Mouse (Mus musculus): ENCODE measurements around the gene Fkbpl.
A peak's percentile ranks its signal among the peaks of the same experiment; 100 is the strongest.

Fkbpl gene

DNA sequence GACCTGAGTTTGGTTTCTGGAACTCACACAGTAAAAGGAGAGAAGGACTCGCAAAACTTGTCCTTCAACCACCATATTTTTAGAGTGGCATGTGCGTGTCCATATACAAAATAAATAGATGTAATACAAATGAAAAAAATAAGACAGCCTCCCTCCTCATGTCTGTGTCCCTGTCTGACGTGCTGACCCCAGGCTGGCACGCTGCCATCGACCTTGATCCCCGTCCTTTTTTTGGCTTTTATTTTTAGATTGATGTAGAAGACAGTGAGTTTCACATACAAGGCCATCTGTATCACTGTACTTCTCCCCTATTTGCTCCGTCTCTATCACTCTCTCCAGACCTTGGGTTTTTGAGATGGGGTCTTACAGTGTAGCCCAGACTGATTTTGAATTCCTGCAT is 19.9 kb downstream of the Fkbpl start:
- DNase-seq (ENCODE audit: low spot score) = no peak

DNA sequence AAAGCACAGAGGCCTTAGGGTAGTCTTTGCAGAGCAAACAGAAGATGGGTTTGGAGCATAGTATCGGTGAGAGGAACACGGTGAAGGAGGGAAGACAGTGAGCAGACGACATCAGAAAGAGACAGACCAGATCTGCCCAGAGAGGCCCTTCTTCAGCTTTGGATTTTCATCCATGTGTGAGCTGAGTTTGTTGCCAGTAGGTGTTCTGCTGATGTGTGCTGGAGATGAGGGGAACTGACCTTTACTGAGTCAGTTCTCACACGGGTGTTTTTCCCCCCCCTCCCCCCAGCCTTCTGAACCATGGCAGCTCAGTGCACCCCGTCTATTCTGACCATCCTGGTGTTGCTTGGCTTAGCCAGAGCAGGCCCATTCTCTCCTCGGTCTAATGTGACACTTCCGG is 25.7 kb downstream of the Fkbpl start, which contains the start of gene Tnxb:
Gene Tnxb, plus strand, starts transcription at position 301 of the 400 bp plus-strand sequence.
- DNase-seq (ENCODE audit: low spot score) = no peak

DNA sequence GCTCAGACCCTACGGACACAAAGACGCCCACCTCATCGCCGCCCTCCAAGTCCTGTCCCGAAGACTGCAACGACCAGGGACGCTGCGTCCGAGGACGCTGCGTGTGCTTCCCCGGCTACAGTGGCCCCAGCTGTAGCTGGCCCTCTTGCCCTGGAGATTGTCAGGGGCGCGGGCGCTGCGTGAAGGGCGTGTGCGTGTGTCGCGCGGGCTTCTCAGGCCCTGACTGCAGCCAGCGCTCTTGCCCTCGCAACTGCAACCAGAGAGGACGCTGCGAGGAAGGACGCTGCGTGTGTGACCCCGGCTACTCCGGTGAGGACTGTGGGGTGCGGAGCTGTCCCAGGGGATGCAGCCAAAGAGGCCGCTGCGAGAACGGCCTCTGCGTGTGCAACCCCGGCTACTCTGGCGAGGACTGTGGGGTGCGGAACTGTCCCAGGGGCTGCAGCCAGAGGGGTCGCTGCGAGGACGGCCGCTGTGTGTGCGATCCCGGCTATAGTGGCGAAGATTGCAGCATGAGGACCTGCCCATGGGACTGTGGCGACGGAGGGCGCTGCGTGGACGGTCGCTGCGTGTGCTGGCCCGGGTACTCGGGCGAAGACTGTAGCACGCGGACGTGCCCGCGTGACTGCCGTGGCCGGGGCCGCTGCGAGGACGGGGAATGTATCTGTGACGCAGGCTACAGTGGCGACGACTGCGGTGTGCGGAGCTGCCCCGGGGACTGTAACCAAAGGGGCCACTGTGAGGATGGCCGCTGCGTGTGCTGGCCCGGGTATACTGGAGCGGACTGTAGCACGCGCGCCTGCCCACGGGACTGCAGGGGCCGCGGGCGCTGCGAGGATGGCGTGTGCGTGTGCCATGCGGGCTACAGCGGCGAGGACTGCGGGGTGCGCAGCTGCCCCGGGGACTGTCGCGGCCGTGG is 26.8 kb downstream of the Fkbpl start:
- no peak for DNase-seq (ENCODE audit: low spot score)

DNA sequence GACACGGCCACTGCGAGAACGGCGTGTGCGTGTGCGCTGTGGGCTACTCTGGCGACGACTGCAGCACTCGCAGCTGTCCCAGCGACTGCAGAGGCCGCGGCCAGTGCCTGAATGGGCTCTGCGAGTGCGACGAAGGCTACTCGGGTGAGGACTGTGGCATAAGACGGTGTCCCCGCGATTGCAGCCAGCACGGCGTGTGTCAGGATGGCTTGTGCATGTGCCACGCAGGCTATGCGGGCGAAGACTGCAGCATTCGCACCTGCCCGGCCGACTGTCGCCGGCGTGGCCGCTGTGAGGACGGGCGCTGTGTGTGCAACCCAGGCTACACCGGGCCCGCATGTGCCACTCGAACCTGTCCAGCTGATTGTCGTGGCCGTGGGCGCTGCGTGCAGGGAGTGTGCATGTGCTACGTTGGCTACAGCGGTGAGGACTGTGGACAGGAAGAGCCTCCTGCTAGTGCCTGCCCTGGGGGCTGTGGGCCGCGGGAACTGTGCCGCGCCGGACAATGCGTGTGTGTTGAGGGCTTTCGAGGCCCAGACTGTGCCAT is 27.8 kb downstream of the Fkbpl start:
- DNase-seq (ENCODE audit: low spot score) = no peak

DNA sequence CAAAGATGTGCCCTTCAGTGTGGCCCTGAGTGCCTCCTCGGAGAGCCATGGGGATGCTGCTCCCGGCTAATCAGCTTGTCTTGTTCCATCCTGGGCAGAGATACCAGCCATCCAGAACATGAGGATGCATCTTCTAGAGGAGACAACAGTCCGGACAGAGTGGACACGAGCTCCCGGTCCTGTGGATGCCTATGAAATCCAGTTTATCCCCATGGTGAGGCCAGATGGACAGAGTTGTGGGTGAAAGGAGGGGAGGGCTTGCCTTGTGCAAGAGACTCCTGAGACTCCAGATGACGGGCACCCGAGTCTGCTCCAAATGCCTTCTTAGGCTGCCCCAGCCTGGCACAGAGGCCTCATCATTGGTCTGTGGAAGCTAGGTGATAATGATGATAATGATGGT is 28.6 kb downstream of the Fkbpl start:
- no peak for DNase-seq (ENCODE audit: low spot score)

DNA sequence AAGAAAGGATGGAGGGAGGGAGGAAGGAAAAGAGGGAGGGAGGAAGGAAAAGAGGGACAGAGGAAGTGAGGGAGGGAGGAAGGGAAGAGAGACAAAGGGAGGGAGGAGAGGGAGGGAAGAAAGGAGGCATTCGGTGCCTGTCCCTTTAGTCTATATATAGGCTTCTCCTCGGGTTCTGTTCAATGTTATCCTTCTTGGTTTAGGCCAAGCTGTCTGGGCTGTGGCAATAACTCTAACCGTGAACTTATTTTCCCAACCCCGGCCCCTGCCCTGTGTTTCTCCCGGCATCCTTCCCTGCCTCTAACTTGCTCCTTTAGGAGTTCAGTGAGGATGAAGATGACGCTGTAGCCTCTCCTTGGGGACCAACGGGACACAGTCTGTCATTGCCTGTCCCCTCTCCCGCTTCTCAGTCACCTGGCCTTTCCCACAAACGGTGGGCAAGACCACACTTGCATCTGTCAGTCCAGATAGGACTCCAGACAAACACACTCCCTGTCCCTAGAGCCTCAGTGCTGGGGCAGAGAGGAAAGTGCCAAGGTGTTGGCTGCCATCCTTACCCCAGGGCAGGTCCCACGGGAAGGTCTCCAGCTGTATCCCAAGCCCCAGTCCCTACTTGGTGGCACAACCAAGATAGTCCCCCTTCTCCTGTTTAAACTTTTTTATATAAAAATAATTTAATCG is 30.1 kb downstream of the Fkbpl start:
- no peak for DNase-seq (ENCODE audit: low spot score)

DNA sequence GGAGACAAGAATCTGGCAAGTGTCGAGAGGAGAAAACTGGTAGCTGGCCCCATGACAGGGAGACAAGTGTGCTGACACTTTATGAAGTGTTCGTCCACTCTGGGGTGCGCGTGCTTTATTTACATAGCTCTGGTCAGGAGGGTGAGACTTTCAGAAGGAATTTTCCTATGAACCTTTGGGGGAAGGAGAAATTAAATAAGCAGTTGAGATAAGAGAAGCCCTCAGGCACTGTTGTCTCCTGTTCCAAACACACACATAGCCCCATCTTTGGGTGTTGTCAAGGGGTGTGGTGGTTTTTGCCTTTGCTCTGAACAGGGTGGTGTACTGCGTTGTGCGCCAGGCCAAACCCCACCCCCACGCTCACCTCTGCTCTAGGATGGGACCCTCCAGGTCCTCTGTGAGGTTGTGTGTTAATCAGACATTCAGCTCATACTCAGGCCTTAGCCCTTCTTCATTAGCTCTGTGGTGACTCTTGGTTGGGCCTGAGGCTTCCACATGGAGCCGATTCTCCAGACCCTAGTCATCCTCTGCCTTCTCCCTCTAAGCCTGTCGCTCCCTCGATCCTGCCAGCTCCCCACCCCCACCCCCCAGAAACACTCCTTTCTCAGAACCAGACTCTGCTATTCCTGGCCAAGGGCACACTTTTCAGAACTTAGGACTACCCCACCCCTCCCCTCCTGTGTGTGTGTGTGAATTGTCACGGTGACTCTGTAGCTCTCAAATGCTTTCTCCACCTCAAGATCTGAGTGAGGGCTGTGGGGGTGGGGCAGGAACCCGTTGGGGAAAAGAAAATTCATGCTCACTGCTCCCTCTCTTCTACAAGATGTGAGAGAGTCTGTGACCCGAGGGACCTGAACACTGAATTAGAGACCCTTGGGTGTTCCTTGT is 30.9 kb downstream of the Fkbpl start:
- DNase-seq (ENCODE audit: low spot score) = no peak

DNA sequence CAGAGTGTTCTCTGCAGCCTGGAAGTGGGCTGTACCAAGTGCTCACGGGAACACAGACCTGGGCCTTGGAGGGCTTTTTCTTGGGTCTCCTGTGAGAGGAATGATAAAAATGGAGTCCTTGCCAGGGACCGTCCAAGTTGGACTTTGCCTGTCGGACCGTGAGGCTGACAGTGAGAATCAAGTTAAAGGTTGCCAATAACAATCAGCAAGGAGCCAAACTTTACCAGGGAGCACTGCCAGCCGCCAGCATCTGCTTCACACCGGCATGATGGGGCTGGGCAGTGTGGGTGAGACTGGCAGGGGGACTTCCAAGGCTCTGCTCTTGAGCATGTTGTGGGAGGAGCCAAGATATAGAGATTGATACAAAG is 31.5 kb downstream of the Fkbpl start:
- DNase-seq (ENCODE audit: low spot score) = no peak

DNA sequence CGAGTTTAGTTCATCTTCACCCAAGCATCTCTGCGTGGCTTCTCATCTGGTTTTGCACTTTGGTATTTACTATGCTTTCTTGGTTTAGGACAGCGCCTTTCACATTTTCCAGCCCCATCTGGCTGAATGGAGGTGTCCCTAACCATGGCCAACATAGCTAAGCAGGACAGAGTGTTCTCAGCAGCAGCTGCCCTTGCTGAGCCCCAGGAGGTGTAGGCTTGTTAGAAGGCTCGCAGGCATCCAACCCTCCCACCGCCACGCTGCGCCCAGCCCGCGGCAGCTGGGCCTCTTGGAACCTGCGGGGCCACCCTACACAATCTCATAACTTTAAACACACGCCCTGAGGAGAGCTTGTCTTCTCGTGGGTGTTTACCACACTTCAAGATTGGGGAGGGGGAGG is 32.1 kb downstream of the Fkbpl start:
- DNase-seq (ENCODE audit: low spot score) = no peak

DNA sequence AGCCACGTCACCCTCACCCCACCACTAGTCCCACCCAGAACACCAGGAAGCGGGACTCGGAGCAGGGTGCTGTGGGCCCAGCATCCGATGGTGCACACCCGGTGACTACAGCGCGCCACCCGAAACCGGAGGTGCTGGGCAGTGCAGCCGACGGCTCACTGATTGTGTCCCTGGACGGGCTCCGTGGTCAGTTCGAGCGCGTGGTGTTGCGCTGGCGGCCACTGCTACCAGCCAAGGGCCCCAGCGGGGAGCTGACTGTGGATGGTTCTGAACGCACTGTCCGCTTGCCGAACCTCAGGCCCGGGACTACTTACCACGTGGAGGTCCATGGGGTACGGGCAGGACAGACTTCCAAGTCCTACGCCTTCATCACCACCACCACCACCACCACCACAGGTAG is 35.6 kb downstream of the Fkbpl start:
- DNase-seq (ENCODE audit: low spot score) = no peak

DNA sequence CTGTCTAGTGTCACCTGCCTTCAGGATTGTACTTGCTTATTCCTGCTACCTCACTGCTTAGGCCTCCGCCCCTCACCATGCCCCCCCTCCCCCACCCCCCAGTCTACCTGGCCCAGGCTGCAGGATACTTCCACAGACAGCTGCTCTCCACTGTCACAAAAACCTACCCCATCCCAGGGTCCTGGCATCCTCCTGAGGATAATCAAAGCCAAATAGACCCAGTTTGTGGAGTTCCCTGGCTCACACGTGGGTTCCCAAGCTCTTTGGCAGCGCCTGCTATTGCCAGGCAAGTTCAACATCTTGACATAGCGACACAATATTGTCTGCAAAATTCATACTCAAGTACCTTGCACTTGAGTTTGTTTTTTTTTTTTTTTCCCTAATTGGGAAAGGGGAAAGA is 36.1 kb downstream of the Fkbpl start:
- DNase-seq (ENCODE audit: low spot score) = no peak

DNA sequence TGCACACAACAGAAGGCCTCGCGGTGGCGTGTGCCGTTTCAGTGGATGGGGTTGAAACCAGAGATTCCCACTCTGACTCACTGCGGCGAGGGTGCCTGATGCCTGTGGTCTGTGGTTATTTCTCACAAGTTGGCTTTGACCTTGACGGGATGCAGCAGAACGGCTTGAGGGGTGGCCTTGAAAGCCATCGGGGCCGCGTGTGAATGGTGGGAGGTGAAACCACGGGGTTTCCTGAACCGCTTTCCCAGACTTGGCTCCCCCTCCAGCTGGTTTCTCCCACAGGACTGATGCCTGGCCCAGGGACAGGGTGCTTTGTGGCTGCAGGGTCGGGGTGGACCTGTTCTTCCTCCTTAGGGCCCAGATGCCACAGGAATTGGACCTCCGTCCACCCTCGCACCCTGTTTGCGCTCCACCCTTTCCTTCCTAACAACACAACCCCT is 36.6 kb downstream of the Fkbpl start:
- no peak for DNase-seq (ENCODE audit: low spot score)

DNA sequence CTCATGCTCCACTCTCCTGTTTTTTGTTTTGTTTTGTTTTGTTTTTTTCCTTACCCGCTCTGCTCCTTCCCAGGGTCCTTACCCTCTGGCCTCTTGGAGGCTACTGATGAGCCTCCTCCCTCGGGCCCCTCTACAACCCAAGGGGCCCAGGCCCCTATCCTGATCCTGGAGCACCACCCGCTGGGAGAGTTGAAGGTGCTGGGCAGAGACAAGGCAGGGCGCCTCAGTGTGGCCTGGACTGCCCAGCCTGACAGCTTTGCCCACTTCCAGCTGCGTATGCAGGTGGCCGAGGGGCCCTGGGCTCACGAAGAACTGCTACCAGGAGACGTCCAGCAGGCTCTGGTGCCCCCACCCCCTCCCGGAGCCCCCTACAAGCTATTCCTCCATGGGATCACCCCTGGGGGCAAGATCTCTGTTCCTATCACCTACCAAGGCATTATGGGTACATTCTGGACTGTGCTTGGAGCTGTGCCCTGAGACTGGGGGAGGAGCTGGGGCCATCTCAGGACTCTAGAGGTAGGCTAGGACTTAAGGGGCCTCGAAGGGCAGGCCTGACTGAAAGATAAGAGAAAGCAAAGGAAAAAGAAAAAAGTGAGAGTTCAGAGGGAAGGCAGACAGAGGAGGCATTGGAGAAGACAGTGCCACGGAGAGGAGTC is 37.4 kb downstream of the Fkbpl start:
- no peak for DNase-seq (ENCODE audit: low spot score)

DNA sequence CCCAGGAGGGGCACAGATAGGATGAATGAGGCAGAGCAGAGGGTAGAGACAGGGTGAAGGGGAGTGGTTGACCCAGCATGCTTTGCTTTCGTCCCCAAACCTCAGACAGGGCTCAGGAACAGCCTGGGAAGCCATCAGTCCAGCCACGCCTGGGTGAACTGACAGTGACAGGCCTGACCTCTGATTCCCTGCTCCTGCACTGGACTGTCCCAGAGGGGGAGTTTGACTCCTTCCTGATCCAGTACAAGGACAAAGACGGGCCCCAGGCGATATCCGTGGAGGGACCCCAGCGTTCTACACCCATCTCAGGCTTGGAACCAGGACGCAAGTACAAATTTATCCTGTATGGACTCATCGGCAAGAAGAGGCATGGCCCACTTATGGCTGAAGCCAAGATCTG is 38.6 kb downstream of the Fkbpl start:
- no peak for DNase-seq (ENCODE audit: low spot score)

DNA sequence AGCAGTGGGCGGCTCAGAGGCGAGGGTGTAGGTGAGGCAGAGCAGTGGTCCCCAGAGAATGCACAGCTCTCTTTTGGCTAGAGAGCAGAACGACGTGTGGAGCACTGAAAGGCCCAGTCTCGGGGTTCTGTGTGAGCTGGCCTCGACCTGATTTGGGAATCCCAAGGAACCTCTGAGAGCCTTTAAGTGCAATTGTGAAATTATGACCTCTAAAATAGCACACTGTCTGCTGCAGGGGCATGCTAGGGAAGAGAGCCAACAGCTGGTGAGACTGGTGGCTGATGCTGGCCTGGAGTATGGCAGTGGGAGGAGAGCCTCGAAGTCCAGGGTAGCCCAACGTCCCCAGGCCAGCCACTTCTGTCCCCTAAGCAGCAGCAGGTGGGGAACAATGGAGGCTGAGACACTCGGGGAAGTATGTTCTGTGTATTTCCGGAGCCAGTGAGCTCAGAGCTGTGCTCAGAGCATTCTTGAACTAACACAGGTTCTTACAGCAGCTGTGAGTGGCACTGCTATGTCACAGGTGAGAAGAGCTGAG is 39.2 kb downstream of the Fkbpl start:
- DNase-seq (ENCODE audit: low spot score) = no peak

DNA sequence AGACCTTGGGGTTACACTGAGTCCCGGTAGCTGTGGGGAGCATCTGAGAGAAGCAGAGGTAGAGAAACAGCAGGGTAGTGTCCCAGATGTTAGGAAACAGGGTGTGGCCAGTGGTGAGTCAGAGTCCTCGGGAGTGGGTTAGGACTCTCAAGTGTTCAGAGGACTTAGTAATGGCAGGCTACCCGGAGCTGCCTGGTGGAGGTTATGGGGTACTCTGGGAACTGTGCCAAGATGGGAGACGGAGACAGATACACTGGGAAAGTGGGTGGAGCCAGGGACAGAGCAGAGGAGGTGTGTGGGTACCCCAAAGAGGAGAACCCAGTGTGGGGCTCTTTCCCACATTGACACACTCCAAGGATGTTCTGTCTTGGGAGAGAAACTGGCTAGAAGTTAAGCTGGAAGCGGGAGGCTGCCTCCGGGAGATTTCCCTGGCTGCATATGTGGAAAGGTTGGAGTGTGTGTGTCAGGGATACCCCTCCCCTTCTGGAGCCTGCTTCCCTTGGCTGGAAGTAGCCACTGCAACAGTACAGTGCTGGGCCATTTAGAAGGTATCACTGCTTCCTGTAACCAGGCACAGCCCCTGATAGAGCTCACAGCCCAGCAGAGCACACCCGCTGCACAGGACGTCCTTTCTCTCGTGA is 39.8 kb downstream of the Fkbpl start:
- DNase-seq (ENCODE audit: low spot score) = no peak

DNA sequence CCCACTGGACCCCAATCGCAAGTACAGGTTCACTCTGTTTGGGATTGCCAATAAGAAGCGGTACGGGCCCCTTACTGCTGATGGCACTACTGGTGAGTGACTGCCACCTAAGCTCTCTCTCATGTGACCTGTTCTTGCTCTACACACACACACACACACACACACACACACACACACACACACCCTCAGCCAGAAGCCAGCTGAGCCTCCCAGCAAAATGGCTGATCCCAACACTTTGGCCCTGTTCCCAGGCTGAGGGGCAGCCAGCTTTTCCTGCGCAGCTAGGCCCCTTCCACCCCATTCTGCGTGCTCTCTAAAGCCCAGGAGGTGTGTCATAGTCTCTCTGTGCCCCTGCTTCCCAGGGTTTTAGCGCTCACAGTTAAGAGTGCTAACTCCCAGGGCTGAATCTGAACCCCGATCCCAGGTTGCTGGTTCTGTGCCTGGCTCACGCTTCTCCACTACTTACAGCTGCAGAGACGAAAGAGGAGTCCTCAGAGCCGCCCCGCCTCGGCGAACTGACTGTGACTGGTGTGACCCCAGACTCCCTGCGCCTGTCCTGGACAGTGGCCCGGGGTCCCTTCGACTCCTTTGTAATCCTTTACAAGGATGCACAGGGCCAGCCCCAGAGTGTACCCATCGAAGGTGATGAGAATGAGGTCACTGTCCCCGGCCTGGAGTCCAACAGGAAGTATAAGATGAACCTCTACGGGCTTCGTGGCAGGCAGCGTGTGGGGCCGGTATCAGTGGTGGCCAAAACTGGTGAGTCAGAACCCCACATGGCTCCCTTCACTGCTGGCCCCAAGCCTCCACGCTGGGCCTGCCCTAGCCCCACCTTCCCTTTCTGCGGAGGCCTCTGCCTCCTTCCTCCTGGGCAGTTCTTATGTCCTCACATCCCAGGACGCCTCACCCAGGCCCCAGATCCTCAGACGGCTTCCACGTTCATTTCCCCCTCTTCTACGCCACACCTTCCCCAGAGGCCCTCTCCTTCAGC is 40.9 kb downstream of the Fkbpl start:
- peak; percentile 61 for DNase-seq (ENCODE audit: low spot score)

DNA sequence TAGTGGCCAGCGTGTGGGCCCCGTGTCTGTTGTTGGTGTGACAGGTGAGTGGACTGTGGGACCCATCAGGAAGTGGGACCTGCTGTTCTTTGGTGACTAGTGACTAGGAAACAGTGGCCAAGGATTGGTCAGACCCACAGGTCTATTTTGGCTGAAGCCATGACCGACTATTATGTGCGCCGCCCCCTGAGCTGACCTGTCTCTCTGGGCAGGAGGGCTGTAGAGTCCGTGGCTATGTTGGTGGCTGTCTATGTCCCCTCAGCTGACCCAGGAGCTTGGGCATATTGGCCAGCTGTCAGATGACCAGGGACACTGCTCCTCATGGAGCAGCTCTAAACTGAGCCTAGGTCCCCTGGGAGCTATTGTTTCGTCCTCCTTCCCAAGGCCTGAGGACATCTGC is 44.3 kb downstream of the Fkbpl start:
- DNase-seq (ENCODE audit: low spot score) = no peak

DNA sequence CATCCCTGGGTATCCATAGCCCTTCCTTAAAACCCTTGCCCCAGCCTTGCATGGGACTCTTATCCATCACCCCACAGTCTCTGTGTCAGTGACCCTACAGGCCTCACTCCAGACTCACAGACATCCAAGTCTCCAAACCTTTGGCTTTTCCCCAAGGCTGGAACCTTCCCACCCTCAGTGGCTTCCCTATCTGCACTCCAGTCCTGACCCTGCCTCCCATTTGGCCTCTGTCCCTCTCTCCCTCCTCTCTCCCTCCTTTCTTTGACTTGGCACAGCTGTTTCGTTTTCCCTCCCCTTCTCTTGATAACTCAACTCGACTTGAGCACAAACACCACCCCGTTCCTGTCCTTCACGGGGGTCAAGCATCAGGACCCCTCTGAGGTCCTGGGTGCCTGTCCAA is 45.9 kb downstream of the Fkbpl start:
- no peak for DNase-seq (ENCODE audit: low spot score)

DNA sequence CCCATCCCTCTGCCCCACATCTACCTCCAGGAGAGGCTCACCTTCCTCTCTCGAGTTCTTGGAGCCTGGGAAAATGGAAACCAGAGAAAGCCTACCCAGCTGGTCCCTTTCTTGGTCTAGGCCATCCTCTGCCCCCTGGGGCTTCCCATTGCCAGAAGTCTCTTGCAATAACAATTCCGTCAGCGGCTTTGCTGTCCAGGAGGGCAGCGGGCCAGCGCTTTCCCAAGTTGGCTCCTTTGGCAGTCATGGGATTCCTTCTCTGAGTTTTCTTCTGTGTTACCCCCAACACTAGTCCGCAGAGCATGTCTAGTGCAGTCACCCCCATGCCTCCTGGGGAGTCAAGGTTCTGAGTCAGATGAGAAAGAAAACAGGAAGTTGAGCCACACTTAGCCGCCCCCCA is 48.3 kb downstream of the Fkbpl start:
- DNase-seq (ENCODE audit: low spot score) = peak; percentile 61
